Mouse (Mus musculus): ENCODE data around the gene Pkmyt1. TPM values are rescaled to one million over a fixed set of nuclear protein-coding genes. Genes with fewer than 3 reads are reported as not detected.
A peak's percentile ranks its signal among the peaks of the same experiment; 100 is the strongest.

Pkmyt1 gene
- polyA plus RNA-seq, 1 experiment: 11.5 TPM

DNA sequence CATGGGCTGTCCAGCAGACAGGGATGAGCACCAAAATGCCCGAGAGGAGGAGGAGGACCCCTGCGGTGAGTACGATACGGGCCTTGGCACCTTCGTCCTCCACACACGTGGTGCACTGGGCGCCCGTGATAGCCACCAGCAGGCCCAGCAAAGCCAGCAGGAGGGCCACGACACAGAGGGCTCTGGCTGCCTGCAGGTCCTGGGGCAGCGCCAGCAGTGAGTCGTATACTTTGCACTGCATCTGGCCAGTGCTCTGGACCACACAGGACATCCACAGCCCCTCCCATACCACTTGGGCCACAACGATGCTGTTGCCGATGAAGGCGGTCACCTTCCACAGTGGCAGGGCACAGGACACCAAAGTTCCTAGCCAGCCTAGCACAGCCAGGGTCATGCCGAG is 42.9 kb upstream of the Pkmyt1 start:
- H3K79me2 ChIP-seq (ENCODE audit: control insufficient read depth, insufficient read depth): no peaks in the 10 kb centered on the region
- no peak overlapping the region for H3K4me2 ChIP-seq (ENCODE audit: low read depth)
- TF ChIP-seq E2F4 (IDR thresholded peaks at IDR 0.05; ENCODE audit: insufficient read depth) (no peak), POLR2AphosphoS2 (IDR thresholded peaks at IDR 0.05; ENCODE audit: insufficient read length, low read depth) (no peak), TCF12 (IDR thresholded peaks at IDR 0.05; ENCODE audit: insufficient read depth, poor library complexity, severe bottlenecking) (no peak), MYOG (IDR thresholded peaks at IDR 0.05; ENCODE audit: control insufficient read depth in 1 of 3, insufficient read depth in 1 of 3, insufficient read length in 2 of 3, low read depth in 2 of 3) (no peak), SRF (IDR thresholded peaks at IDR 0.05; ENCODE audit: control insufficient read depth, insufficient read length, low read depth) (no peak), POLR2A (IDR thresholded peaks at IDR 0.05; ENCODE audit: insufficient read length, low read depth) (no peak), TCF3 (IDR thresholded peaks at IDR 0.05; ENCODE audit: insufficient read length, low read depth) (no peak), MYOD1 (IDR thresholded peaks at IDR 0.05; ENCODE audit: control insufficient read depth in 1 of 3, insufficient read length in 2 of 3, low read depth in 2 of 3) (no peak), CEBPB (IDR thresholded peaks at IDR 0.05; ENCODE audit: insufficient read depth, poor library complexity, severe bottlenecking) (no peak), USF1 (IDR thresholded peaks at IDR 0.05; ENCODE audit: low read depth) (no peak), MAX (IDR thresholded peaks at IDR 0.05; ENCODE audit: low read depth) (no peak), REST (IDR thresholded peaks at IDR 0.05; ENCODE audit: insufficient read depth, insufficient read length) (no peak)
- no peak overlapping the region for H3K4me3 ChIP-seq
- no peak overlapping the region for H3ac ChIP-seq (ENCODE audit: control insufficient read depth, insufficient read length)
- no peaks in the 10 kb centered on the region for H3K27me3 ChIP-seq (ENCODE audit: control insufficient read depth, insufficient read depth, insufficient read length)
- no peaks in the 10 kb centered on the region for H3K36me3 ChIP-seq (ENCODE audit: control insufficient read depth, insufficient read depth)

DNA sequence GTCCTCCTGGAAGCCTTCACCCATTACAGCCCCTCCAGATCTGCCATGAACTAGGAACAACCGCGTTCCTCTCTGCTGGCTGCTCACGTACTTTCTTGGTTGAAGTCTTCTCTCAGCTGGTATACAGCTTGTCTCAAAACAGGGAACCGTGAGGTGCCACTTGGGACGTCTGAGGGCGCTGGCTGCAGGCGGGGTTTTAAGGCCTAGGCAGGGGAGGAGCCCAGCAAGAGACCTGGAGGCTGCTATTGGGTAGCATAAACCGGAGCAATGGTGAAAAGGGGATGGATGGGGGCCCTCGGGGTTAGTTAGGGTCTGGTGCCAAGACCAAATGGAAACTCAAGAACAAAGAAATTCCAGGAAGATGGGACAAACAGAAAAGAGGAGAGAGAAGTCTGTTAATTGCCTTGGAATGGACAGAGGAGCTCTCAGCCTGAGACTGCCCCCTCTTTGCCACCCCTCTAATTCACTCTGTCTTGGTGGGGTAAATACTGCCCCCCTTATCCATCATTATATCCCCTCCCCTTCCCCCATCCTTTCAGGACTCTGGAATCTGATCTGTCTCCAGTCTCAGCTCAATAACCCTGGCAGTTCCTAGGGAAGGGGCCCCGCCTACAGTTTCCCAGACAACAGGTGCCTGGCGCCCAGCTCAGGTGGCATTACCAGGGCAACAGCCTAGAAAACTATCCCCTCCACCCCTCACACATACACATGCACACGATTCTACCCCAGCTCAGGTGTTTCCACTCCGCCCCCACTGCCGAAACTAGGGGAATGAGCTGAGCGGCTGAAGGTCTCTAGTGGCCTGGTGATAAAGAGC is 42.1 kb upstream of the Pkmyt1 start, which contains the start of gene Cldn9:
TSS of gene Cldn9 (minus strand) at position 171 of the 817 bp plus-strand sequence.
- Histone ChIP-seq H3K4me2 (ENCODE audit: low read depth) (no peak within 1 kb of the TSS), H3K4me3 (no peak within 1 kb of the TSS), H3K79me2 (ENCODE audit: control insufficient read depth, insufficient read depth) (no peaks in the 10 kb centered on the region), H3K36me3 (ENCODE audit: control insufficient read depth, insufficient read depth) (no peaks in the 10 kb centered on the region), H3K27me3 (ENCODE audit: control insufficient read depth, insufficient read depth, insufficient read length) (no peaks in the 10 kb centered on the region), H3ac (ENCODE audit: control insufficient read depth, insufficient read length) (no peak within 1 kb of the TSS)
- TF ChIP-seq MYOD1 (IDR thresholded peaks at IDR 0.05; ENCODE audit: control insufficient read depth in 1 of 3, insufficient read length in 2 of 3, low read depth in 2 of 3) (peak in 1 of 3 experiments; percentile 24), POLR2AphosphoS2 (IDR thresholded peaks at IDR 0.05; ENCODE audit: insufficient read length, low read depth) (no peak), TCF3 (IDR thresholded peaks at IDR 0.05; ENCODE audit: insufficient read length, low read depth) (no peak)

DNA sequence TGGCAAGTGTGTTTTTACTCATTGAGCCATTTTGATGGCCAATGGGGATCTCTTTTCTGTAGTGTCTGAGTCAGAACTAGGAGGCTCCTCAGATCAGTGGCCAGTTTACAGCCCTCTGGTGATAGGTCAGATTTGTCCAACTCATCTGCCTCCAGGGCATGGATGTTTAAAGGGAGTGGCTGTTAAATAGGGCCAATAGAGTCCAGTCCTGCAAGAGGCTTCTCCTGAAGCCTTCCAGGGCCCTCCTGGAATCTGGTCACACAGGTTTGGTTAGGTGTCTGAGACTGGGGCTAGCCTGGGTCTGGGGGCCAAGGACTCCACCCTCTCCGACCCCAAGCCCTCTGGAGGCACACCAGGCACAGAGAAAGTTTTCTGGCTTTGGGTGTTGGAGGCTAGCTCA is 31.6 kb upstream of the Pkmyt1 start:
- no peaks in the 10 kb centered on the region for H3K36me3 ChIP-seq (ENCODE audit: control insufficient read depth, insufficient read depth)
- H3K4me2 ChIP-seq (ENCODE audit: low read depth): peak overlapping the region; percentile 27
- H3K79me2 ChIP-seq (ENCODE audit: control insufficient read depth, insufficient read depth): no peaks in the 10 kb centered on the region
- no peak for TF ChIP-seq POLR2AphosphoS2 (IDR thresholded peaks at IDR 0.05; ENCODE audit: insufficient read length, low read depth)
- no peak for TF ChIP-seq MAX (IDR thresholded peaks at IDR 0.05; ENCODE audit: low read depth)
- TF ChIP-seq REST (IDR thresholded peaks at IDR 0.05; ENCODE audit: insufficient read depth, insufficient read length): no peak
- no peak for TF ChIP-seq MYOD1 (IDR thresholded peaks at IDR 0.05; ENCODE audit: control insufficient read depth in 1 of 3, insufficient read length in 2 of 3, low read depth in 2 of 3)
- no peak for TF ChIP-seq TCF3 (IDR thresholded peaks at IDR 0.05; ENCODE audit: insufficient read length, low read depth)
- TF ChIP-seq CEBPB (IDR thresholded peaks at IDR 0.05; ENCODE audit: insufficient read depth, poor library complexity, severe bottlenecking): no peak
- no peak for TF ChIP-seq E2F4 (IDR thresholded peaks at IDR 0.05; ENCODE audit: insufficient read depth)
- no peak for TF ChIP-seq MYOG (IDR thresholded peaks at IDR 0.05; ENCODE audit: control insufficient read depth in 1 of 3, insufficient read depth in 1 of 3, insufficient read length in 2 of 3, low read depth in 2 of 3)
- no peak for TF ChIP-seq SRF (IDR thresholded peaks at IDR 0.05; ENCODE audit: control insufficient read depth, insufficient read length, low read depth)
- no peak for TF ChIP-seq USF1 (IDR thresholded peaks at IDR 0.05; ENCODE audit: low read depth)
- TF ChIP-seq TCF12 (IDR thresholded peaks at IDR 0.05; ENCODE audit: insufficient read depth, poor library complexity, severe bottlenecking): no peak
- no peak for TF ChIP-seq POLR2A (IDR thresholded peaks at IDR 0.05; ENCODE audit: insufficient read length, low read depth)
- H3K27me3 ChIP-seq (ENCODE audit: control insufficient read depth, insufficient read depth, insufficient read length): no peaks in the 10 kb centered on the region
- no peak overlapping the region for H3K4me3 ChIP-seq
- H3ac ChIP-seq (ENCODE audit: control insufficient read depth, insufficient read length): no peak overlapping the region

DNA sequence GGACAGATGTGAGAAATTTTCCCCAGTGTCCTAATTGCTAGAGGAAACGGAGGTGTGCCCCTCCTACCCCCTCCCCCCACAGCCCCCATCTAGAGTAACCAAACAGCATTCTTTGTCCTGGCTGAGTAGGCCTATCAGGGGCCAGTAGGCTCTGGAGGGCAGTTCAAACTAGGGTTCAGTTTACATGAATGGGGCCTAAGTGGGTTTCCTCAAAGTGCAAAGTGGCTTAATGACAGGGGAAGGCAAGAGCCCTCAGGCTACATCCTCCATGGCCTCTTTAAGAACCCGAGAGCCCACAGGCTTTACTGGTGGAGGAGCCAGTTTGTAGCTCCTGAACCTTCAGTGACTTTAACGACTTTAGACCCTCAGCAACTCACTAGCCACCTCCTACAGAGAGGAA is 30.3 kb upstream of the Pkmyt1 start:
- Histone ChIP-seq H3ac (ENCODE audit: control insufficient read depth, insufficient read length) (no peak overlapping the region), H3K79me2 (ENCODE audit: control insufficient read depth, insufficient read depth) (no peaks in the 10 kb centered on the region), H3K4me2 (ENCODE audit: low read depth) (no peak overlapping the region), H3K4me3 (no peak overlapping the region), H3K36me3 (ENCODE audit: control insufficient read depth, insufficient read depth) (no peaks in the 10 kb centered on the region), H3K27me3 (ENCODE audit: control insufficient read depth, insufficient read depth, insufficient read length) (no peaks in the 10 kb centered on the region)
- TF ChIP-seq E2F4 (IDR thresholded peaks at IDR 0.05; ENCODE audit: insufficient read depth) (no peak), REST (IDR thresholded peaks at IDR 0.05; ENCODE audit: insufficient read depth, insufficient read length) (no peak), SRF (IDR thresholded peaks at IDR 0.05; ENCODE audit: control insufficient read depth, insufficient read length, low read depth) (no peak), MAX (IDR thresholded peaks at IDR 0.05; ENCODE audit: low read depth) (no peak)

Data from myocyte (in vitro differentiated cells).